Mouse (Mus musculus): ENCODE measurements around the gene D7Ertd443e. TPM values are rescaled to one million over a fixed set of nuclear protein-coding genes. Genes with fewer than 3 reads are reported as not detected.

D7Ertd443e gene
- polyA plus RNA-seq (2014; fragmentation: Illumina TruSeq; extraction: RNeasy Lipid Tissue Mini Kit (QIAGEN cat#74804)), result 7.0 TPM

GRCm38 (mm10) chr7:134385561-134385960 is at the start of gene D7Ertd443e:
Gene D7Ertd443e, minus strand, starts transcription at chr7:134385661.

DNA sequence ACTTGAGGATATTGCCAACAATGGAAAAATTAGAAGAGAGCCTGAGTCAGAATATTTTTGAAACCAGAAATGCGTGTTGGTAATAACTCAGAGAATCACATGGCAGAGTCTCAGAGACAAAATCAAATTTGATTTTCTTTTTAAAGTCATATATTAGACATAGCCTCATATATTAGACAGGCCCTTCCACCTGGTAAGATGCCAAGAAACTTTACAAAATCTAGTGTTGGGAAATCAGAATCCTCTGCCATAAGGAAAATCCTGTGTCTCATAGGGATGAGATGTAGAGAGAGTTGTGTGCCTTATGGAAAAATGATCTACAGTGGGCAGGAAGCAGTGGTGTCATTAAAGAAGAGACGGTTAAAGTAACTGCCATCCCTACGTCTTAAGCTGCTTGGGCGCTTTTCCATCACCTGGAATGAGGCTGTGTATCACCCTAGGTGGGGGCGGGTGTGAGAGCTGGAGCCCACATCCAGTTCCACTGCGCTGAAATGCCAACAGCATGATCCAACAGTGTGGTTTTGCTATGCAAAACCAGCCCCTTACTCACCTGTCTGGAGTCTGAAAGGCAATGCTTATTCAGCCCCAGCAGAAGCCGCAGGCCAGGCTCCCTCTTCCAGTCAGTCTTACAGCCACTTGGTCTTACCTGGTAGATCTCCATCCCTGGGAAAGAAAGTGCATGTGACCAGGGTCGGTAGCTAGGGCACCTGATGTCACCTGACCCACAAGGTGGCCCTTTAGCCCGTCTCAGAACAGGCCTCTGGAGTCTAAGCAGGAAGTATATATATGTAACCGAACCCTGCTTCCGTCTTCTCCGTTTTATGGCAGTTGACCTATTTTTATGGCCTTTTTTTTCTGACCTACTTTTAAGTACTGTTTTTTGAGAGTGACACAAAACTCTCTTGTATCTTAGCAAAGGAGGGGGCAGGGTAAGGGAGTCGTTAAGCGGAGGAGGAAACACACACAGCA is 153.8 kb downstream of the D7Ertd443e start, which contains the start of gene Adam12:
Adam12 (minus strand) TSS at position 769 of the 969 bp plus-strand sequence.

Other genes with a start within 250 kb of the D7Ertd443e start
- 6.0 TPM for gene Adam12, start 153.5 kb downstream of the D7Ertd443e start, polyA plus RNA-seq (2014; fragmentation: Illumina TruSeq; extraction: RNeasy Lipid Tissue Mini Kit (QIAGEN cat#74804))

Measured in ovary, adult 10 weeks (tissue).